In genomic region chr8:65922294-65923019, GRCm38 (mm10) we compare ENCODE assay signal across 16 mouse cellular contexts.
DNase-seq lines count a peak whose midpoint lies in the region; ATAC-seq and TF ChIP-seq lines count a peak whose summit lies in the region.
"Had no signal": no experiment of that assay in that cellular context is flagged by ENCODE, and none has a peak within 500 bp of the region (broad histone marks: within the 10 kb centered on the region; RNA-seq: fewer than 3 reads in every experiment).

No protein-coding gene starts in this region.

- no peak overlapping the region for H3K27ac ChIP-seq in forebrain, embryonic 14.5 days (ENCODE audit: low read depth, low read length)
- no peak overlapping the region for H3K27ac ChIP-seq in forebrain, embryonic 10.5 days
- no peak overlapping the region for H3K27ac ChIP-seq in midbrain, postnatal 0 days (ENCODE audit: low read depth, low read length)
- H3K27ac ChIP-seq: embryonic facial prominence, embryonic 13.5 days; gastrocnemius, adult 2 months; heart, embryonic 10.5 days; kidney, postnatal 0 days; liver, embryonic 14.5 days; neural tube, embryonic 15.5 days had no signal

- H3K9ac ChIP-seq in forebrain, embryonic 14.5 days (ENCODE audit: low read length), result no peak overlapping the region
- H3K9ac ChIP-seq in midbrain, postnatal 0 days (replicated peaks; ENCODE audit: low read length, poor library complexity, severe bottlenecking), result no peak overlapping the region
- H3K9ac ChIP-seq: embryonic facial prominence, embryonic 13.5 days; liver, embryonic 14.5 days; neural tube, embryonic 15.5 days had no signal

- peak; percentile 84 for DNase-seq in forebrain, embryonic 14.5 days (ENCODE audit: low spot score)
- no peak for DNase-seq in forebrain, embryonic 10.5 days (ENCODE audit: extremely low spot score, low spot score)
- peak; percentile 42 to 53 for DNase-seq in right cerebral cortex, postnatal 10 days (ENCODE audit: low spot score in 2 of 2)
- DNase-seq in right cerebral cortex, postnatal 14 days, result no peak
- DNase-seq in layer of hippocampus, adult 9-10 months (ENCODE audit: low spot score), result peak; percentile 48
- peak; percentile 69 for DNase-seq in midbrain, postnatal 0 days (ENCODE audit: low spot score)
- no peak for DNase-seq in heart, adult 9 months (ENCODE audit: low spot score in 2 of 2)
- DNase-seq: gastrocnemius, adult 2 months; lung, postnatal 14 days had no signal

- no peaks in the 10 kb centered on the region for H3K27me3 ChIP-seq in forebrain, embryonic 14.5 days (replicated peaks; ENCODE audit: control insufficient read depth, insufficient read depth, low read length)
- no peaks in the 10 kb centered on the region for H3K27me3 ChIP-seq in forebrain, embryonic 10.5 days (ENCODE audit: poor library complexity, severe bottlenecking)
- no peaks in the 10 kb centered on the region for H3K27me3 ChIP-seq in midbrain, postnatal 0 days (ENCODE audit: insufficient read depth, low read length)
- H3K27me3 ChIP-seq: embryonic facial prominence, embryonic 13.5 days; neural tube, embryonic 15.5 days had no signal

- no peaks in the 10 kb centered on the region for H3K9me3 ChIP-seq in forebrain, embryonic 14.5 days (replicated peaks; ENCODE audit: control insufficient read depth, low read length)
- peaks cover 2% of the 10 kb centered on the region; the same call in 1 of the 2 replicates for H3K9me3 ChIP-seq in forebrain, embryonic 10.5 days
- H3K9me3 ChIP-seq in midbrain, postnatal 0 days (ENCODE audit: low read length), result no peaks in the 10 kb centered on the region
- H3K9me3 ChIP-seq: embryonic facial prominence, embryonic 13.5 days; G1E; neural tube, embryonic 15.5 days had no signal

- H3K4me3 ChIP-seq in forebrain, embryonic 14.5 days (ENCODE audit: low read depth, low read length), result no peak overlapping the region
- H3K4me3 ChIP-seq in forebrain, embryonic 10.5 days, result no peak overlapping the region
- H3K4me3 ChIP-seq in midbrain, postnatal 0 days (ENCODE audit: low read depth, low read length), result no peak overlapping the region
- H3K4me3 ChIP-seq: embryonic facial prominence, embryonic 13.5 days; gastrocnemius, adult 2 months; heart, embryonic 10.5 days; neural tube, embryonic 15.5 days had no signal

- H3K36me3 ChIP-seq in forebrain, embryonic 14.5 days (ENCODE audit: control insufficient read depth, insufficient read depth, low read length), result no peaks in the 10 kb centered on the region
- no peaks in the 10 kb centered on the region for H3K36me3 ChIP-seq in forebrain, embryonic 10.5 days (replicated peaks)
- no peaks in the 10 kb centered on the region for H3K36me3 ChIP-seq in midbrain, postnatal 0 days (ENCODE audit: insufficient read depth, low read length)
- H3K36me3 ChIP-seq: embryonic facial prominence, embryonic 13.5 days; G1E; heart, embryonic 10.5 days; neural tube, embryonic 15.5 days had no signal

- peak; percentile 91 for ATAC-seq in forebrain, embryonic 14.5 days
- peak; percentile 31; the same call in 1 of the 2 replicates for ATAC-seq in midbrain, postnatal 0 days (ENCODE audit: low FRiP score)
- ATAC-seq in erythroblast, adult 5-6 weeks (replicated peaks; ENCODE audit: low FRiP score, poor library complexity, severe bottlenecking), result no peak

- TF ChIP-seq CTCF in midbrain, postnatal 0 days (IDR thresholded peaks at IDR 0.05), result no peak

- H3K4me1 ChIP-seq in forebrain, embryonic 14.5 days (ENCODE audit: control insufficient read depth, insufficient read depth, low read length), result no peaks in the 10 kb centered on the region
- no peaks in the 10 kb centered on the region for H3K4me1 ChIP-seq in forebrain, embryonic 10.5 days
- no peaks in the 10 kb centered on the region for H3K4me1 ChIP-seq in midbrain, postnatal 0 days (ENCODE audit: insufficient read depth, low read length)
- H3K4me1 ChIP-seq: embryonic facial prominence, embryonic 13.5 days; heart, embryonic 10.5 days; neural tube, embryonic 15.5 days had no signal

- WGBS in forebrain, embryonic 14.5 days, result 56% methylated on average over 3 of the region's 3 CpGs
- WGBS in forebrain, embryonic 10.5 days, result 90% methylated on average over 3 of the region's 3 CpGs
- 61% methylated on average over 3 of the region's 3 CpGs for WGBS in midbrain, postnatal 0 days

- H3K4me2 ChIP-seq in forebrain, embryonic 14.5 days (ENCODE audit: low read length), result no peak overlapping the region
- H3K4me2 ChIP-seq in midbrain, postnatal 0 days (ENCODE audit: low read depth, low read length, poor library complexity, severe bottlenecking), result no peak overlapping the region
- H3K4me2 ChIP-seq: embryonic facial prominence, embryonic 13.5 days; neural tube, embryonic 15.5 days had no signal

Comparison
In these comparisons a context has a peak if more than half of its experiments do, and no peak if none do; other contexts are left out.
1. DNase-seq: peak in forebrain, embryonic 14.5 days (single experiment), right cerebral cortex, postnatal 10 days (2 of 2), layer of hippocampus, adult 9-10 months (single experiment) and midbrain, postnatal 0 days (single experiment); none in forebrain, embryonic 10.5 days (single experiment), right cerebral cortex, postnatal 14 days (single experiment) and heart, adult 9 months (0 of 2).